Mouse (Mus musculus) liver, adult 2 months (tissue): Measurements from ENCODE around the gene Rerg.

Source experiments
- CTCF ChIP-seq: fragments of 200-500 bp; IDR thresholded peaks from 2 replicates; pipeline ENCODE4 v1.5.1; 2011; ENCODE audit warnings: low read depth, low read length, control low read depth
- POLR2A ChIP-seq: fragments of 200-500 bp; IDR thresholded peaks from 2 replicates; pipeline ENCODE4 v1.6.1; 2011; ENCODE audit warnings: low read length, control low read depth; ENCODE audit not compliant: insufficient read depth; ENCODE audit errors: extremely low read depth

DNA sequence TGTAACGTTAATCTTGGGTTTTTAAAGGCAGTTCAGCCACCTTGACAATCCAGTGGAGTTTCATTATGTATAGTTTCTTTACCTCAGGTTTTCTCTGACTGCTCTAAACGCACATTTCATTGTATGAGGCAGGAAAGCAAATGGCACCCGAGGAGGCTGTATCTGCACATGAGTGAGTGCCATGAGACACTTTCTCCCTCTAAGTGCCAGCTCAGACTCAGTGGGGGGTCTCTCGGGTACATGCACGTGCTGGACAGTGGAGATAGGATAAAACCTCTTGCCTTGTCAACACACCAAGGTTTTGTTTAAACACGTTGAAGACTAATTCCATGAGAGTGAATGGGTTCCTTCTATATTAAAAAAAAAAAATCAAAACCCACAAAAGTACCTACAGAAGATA lies 81.8 kb downstream of the Rerg start:
- no peak for TF ChIP-seq CTCF
- no peak for TF ChIP-seq POLR2A
